22 mouse cellular contexts compared by ENCODE assay signal in genomic region chr13:94086090-94086808, GRCm38 (mm10). TPM values are rescaled to one million over a fixed set of nuclear protein-coding genes. Genes with fewer than 3 reads are reported as not detected.
A peak's percentile ranks its signal among the peaks of the same experiment; 100 is the strongest.
DNase-seq lines count a peak whose midpoint lies in the region; ATAC-seq lines count a peak whose summit lies in the region.
"Had no signal": no experiment of that assay in that cellular context is flagged by ENCODE, and none has a peak within 500 bp of the region (broad histone marks: within the 10 kb centered on the region; RNA-seq: fewer than 3 reads in every experiment).

No protein-coding gene starts in this region.

- H3K4me2 ChIP-seq in liver, embryonic 13.5 days, result peak overlapping the region; percentile 23; the same call in 1 of the 2 replicates
- no peak overlapping the region for H3K4me2 ChIP-seq in hindbrain, embryonic 14.5 days (replicated peaks)
- H3K4me2 ChIP-seq: forebrain, embryonic 12.5 days; hindbrain, embryonic 15.5 days; limb, embryonic 12.5 days had no signal

- 34% methylated on average over 12 of the region's 12 CpGs for WGBS in liver, embryonic 13.5 days (ENCODE audit: insufficient replicate concordance)
- 89% methylated on average over 12 of the region's 12 CpGs for WGBS in hindbrain, embryonic 14.5 days

- H3K4me3 ChIP-seq in liver, embryonic 13.5 days (replicated peaks), result no peak overlapping the region
- H3K4me3 ChIP-seq in hindbrain, embryonic 14.5 days (replicated peaks; ENCODE audit: low read length), result no peak overlapping the region
- H3K4me3 ChIP-seq: forebrain, embryonic 12.5 days; hindbrain, embryonic 15.5 days; limb, embryonic 12.5 days; megakaryocyte, embryonic 14.5 days had no signal

- peak; percentile 92 for DNase-seq in MEL-GATA-1-ER (ENCODE audit: extremely low read depth, low read depth)
- DNase-seq in c-Kit-positive CD71-positive TER-119-positive erythroid progenitor cells, embryonic 14.5 days (ENCODE audit: low spot score), result peak; percentile 25
- peak; percentile 28 for DNase-seq in liver, embryonic 13.5 days
- DNase-seq in kidney, postnatal 25 days, result no peak
- DNase-seq in hindbrain, embryonic 14.5 days (ENCODE audit: low spot score), result no peak
- DNase-seq: adrenal gland, postnatal 14 days; B cell, adult 2 months; cerebellum, adult 11-12 months; cerebellum, postnatal 10 days; heart, postnatal 4 days; kidney, adult 2 months; kidney, postnatal 10 days; lung, adult 2 months; lung, postnatal 14 days; right cerebral cortex, adult 18-20 months; right cerebral cortex, postnatal 4 days had no signal

- H3K36me3 ChIP-seq in liver, embryonic 13.5 days, result no peaks in the 10 kb centered on the region
- no peaks in the 10 kb centered on the region for H3K36me3 ChIP-seq in hindbrain, embryonic 14.5 days (replicated peaks; ENCODE audit: control insufficient read depth, insufficient read depth)
- H3K36me3 ChIP-seq: forebrain, embryonic 12.5 days; hindbrain, embryonic 15.5 days had no signal

- H3K4me1 ChIP-seq in liver, embryonic 13.5 days (replicated peaks), result peaks cover 31% of the 10 kb centered on the region
- no peaks in the 10 kb centered on the region; the same call in 1 of the 2 replicates for H3K4me1 ChIP-seq in hindbrain, embryonic 14.5 days (replicated peaks; ENCODE audit: control insufficient read depth, insufficient read depth, low read length)
- H3K4me1 ChIP-seq: forebrain, embryonic 12.5 days had no signal

- ATAC-seq in liver, embryonic 13.5 days (ENCODE audit: low read depth), result peak; percentile 92
- ATAC-seq in megakaryocyte progenitor cell, adult 5-6 weeks (replicated peaks; ENCODE audit: poor library complexity), result peak; percentile 92
- no peak for ATAC-seq in erythroid progenitor cell, adult 5-6 weeks (replicated peaks; ENCODE audit: low FRiP score, poor library complexity, severe bottlenecking)
- no peak for ATAC-seq in hindbrain, embryonic 14.5 days (ENCODE audit: low FRiP score)

- H3K27ac ChIP-seq in liver, embryonic 13.5 days, result peak overlapping the region; percentile 73
- no peak overlapping the region for H3K27ac ChIP-seq in hindbrain, embryonic 14.5 days
- H3K27ac ChIP-seq: forebrain, embryonic 12.5 days; hindbrain, embryonic 15.5 days; limb, embryonic 12.5 days had no signal

- no peaks in the 10 kb centered on the region for H3K27me3 ChIP-seq in liver, embryonic 13.5 days
- 0 out of 2 replicates have a peak, but pooled peaks cover 4% of the 10 kb centered on the region for H3K27me3 ChIP-seq in hindbrain, embryonic 14.5 days (ENCODE audit: control insufficient read depth, insufficient read depth, low read length)
- H3K27me3 ChIP-seq: forebrain, embryonic 12.5 days; hindbrain, embryonic 15.5 days had no signal

- no peak overlapping the region for H3K9ac ChIP-seq in liver, embryonic 13.5 days
- H3K9ac ChIP-seq in hindbrain, embryonic 14.5 days, result no peak overlapping the region
- H3K9ac ChIP-seq: forebrain, embryonic 12.5 days; hindbrain, embryonic 15.5 days; limb, embryonic 12.5 days had no signal

- H3K9me3 ChIP-seq in liver, embryonic 13.5 days (replicated peaks), result no peaks in the 10 kb centered on the region
- no peaks in the 10 kb centered on the region for H3K9me3 ChIP-seq in hindbrain, embryonic 14.5 days (ENCODE audit: control insufficient read depth, low read length)
- H3K9me3 ChIP-seq: forebrain, embryonic 12.5 days; hindbrain, embryonic 15.5 days had no signal

RNA-seq across cellular contexts. Expression of gene Lhfpl2, which starts 28.7 kb away (rescaled TPM):
- polyA plus RNA-seq in liver, embryonic 13.5 days (2015; fragmentation: Nextera tagmentation; extraction: Ambion mirVana), result 4.8 and 6.0 TPM in 2 replicates
- 9.3 and 11.0 TPM in 2 replicates for total RNA-seq in megakaryocyte progenitor cell, adult 5-6 weeks (2015)
- total RNA-seq in megakaryocyte progenitor cell, adult 5-6 weeks (2017), result 11.2 and 12.3 TPM in 2 replicates
- 3.6 and 6.7 TPM in 2 replicates for total RNA-seq in erythroid progenitor cell, adult 5-6 weeks (2015; ENCODE audit: low replicate concordance)
- total RNA-seq in erythroid progenitor cell, adult 5-6 weeks (2017; ENCODE audit: low replicate concordance), result 2.6 and 7.8 TPM in 2 replicates
- 19.7 and 21.3 TPM in 2 replicates for polyA plus RNA-seq in hindbrain, embryonic 14.5 days (2014; fragmentation: Nextera tagmentation; extraction: Ambion mirVana)

Comparison
In these comparisons a context has a peak if more than half of its experiments do, and no peak if none do; other contexts are left out.
1. DNase-seq: peak in MEL-GATA-1-ER (single experiment), c-Kit-positive CD71-positive TER-119-positive erythroid progenitor cells, embryonic 14.5 days (single experiment) and liver, embryonic 13.5 days (single experiment); none in kidney, postnatal 25 days (0 of 2) and hindbrain, embryonic 14.5 days (single experiment).
2. ATAC-seq: peak in liver, embryonic 13.5 days (single experiment) and megakaryocyte progenitor cell, adult 5-6 weeks (single experiment); none in erythroid progenitor cell, adult 5-6 weeks (single experiment) and hindbrain, embryonic 14.5 days (single experiment).